Mouse (Mus musculus) embryonic fibroblast, embryonic 13.5 days (primary cell): ENCODE results near the gene Ube2s.

Experiments used
- CTCF ChIP-seq: IDR thresholded peaks from 2 replicates; pipeline ENCODE4 v1.5.1; 2011; ENCODE audit warnings: mild to moderate bottlenecking, control low read depth, low read length, moderate library complexity, borderline replicate concordance; ENCODE audit not compliant: insufficient read depth
- POLR2A ChIP-seq: IDR thresholded peaks from 2 replicates; pipeline ENCODE4 v1.6.1; 2011; ENCODE audit warnings: low read depth, mild to moderate bottlenecking, control low read depth, low read length, moderate library complexity

GRCm38 (mm10) chr7:4857321-4857720, 44.9 kb upstream of the Ube2s start:
- TF ChIP-seq POLR2A (no peak), CTCF (no peak)
